Mouse (Mus musculus) heart, postnatal 4 days (tissue): ENCODE data around the gene Pnpla2. TPM values are rescaled to one million over a fixed set of nuclear protein-coding genes. Genes with fewer than 3 reads are reported as not detected.

Source experiments
- DNase-seq: peaks from one replicate; pipeline ENCODE4 v3.0.0; 2021
- total RNA-seq, 2 experiments: library from RNA; stranded (reverse); gene quantifications; 2 replicates each; pipeline ENCODE4 v1.2.3; 2021

Gene Pnpla2
- total RNA-seq, 2 experiments from 2014 or later = 118 to 127 TPM

DNA sequence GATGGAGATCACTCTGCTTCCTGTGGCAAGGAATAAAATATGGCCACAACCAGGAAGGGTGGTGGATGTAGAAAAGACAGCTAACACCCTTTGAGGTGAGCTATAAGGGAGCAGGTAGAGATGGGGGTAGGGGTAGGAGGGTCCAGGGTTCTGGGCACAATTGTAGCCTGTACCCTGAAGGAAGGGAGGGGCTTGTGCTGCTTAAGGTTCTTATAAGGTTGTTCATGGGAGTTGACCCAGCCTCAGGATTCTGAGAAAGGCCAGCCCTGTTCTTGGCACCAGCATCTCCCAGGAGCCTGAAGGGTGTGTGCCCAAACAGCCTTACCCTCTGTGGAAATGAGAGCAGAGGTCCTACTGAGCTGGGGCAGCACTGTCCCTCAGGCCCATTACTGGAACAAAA lies 3.1 kb upstream of the Pnpla2 start:
- peak; percentile 9 for DNase-seq

DNA sequence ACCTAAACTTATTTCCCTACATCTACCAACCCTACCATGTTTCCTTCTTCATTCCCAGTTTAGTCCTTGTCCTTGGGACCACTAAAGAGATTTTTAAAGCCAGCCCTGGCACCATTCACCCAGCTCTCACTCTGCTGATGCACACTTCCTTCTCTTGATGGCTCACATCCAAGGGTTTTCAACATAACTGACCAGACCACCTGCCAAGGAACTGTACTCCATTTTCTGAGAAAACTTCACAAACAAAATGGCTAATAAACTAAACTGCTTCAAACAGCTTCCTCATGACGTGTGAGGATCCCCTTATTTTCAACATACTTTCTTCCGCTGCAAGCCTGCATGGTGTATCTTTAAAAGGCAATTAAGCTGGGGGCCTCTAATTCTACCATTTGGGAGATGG lies 1.4 kb upstream of the Pnpla2 start:
- no peak for DNase-seq

- DNase-seq = peak; percentile 77
These were observed 764 bp downstream of the Pnpla2 start for GRCm38 (mm10) chr7:141455610-141456314.

DNA sequence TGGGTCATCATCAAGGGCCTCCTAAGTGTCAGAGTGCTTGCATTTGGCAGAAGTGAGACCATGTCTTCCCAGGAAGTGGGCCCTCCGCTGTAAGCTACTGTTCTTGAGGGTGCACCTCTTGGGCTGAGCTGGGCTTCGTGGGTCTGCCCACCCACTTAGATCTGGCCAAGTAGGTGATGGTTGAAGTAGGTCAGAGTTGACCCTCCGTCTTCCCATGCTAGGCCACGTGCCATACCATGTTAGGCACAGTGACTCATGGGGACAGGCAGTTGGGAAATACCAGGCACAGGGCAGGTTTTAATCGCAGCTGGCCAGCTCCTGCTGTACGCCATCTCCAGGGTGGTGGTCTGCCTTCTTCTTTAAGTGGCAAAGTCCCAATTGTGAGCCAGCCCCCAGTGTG lies 1.7 kb downstream of the Pnpla2 start:
- DNase-seq = no peak

- DNase-seq = no peak
These were observed 2.2 kb downstream of the Pnpla2 start for GRCm38 (mm10) chr7:141457236-141457635.

GRCm38 (mm10) chr7:141457986-141458660 lies 3.1 kb downstream of the Pnpla2 start:
- peak; percentile 73 for DNase-seq

DNA sequence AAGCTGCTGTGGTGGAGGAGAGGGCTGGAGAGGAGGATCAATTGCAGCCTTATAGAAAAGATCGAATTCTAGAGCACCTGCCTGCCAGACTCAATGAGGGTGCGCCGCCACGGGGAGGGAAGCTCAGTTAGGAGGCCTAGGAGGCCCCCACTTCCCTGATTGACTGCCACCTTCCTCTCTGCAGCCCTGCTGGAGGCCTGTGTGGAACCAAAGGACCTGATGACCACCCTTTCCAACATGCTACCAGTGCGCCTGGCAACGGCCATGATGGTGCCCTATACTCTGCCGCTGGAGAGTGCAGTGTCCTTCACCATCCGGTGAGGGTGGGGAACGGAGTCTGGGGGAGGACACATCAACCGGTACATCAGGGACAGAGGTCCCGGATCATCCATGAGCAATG lies 3.7 kb downstream of the Pnpla2 start:
- peak; percentile 14 for DNase-seq

GRCm38 (mm10) chr7:141459301-141459711 lies 4.3 kb downstream of the Pnpla2 start:
- peak; percentile 20 for DNase-seq

- no peak for DNase-seq
These were observed 5.0 kb downstream of the Pnpla2 start for GRCm38 (mm10) chr7:141460001-141460390.

DNA sequence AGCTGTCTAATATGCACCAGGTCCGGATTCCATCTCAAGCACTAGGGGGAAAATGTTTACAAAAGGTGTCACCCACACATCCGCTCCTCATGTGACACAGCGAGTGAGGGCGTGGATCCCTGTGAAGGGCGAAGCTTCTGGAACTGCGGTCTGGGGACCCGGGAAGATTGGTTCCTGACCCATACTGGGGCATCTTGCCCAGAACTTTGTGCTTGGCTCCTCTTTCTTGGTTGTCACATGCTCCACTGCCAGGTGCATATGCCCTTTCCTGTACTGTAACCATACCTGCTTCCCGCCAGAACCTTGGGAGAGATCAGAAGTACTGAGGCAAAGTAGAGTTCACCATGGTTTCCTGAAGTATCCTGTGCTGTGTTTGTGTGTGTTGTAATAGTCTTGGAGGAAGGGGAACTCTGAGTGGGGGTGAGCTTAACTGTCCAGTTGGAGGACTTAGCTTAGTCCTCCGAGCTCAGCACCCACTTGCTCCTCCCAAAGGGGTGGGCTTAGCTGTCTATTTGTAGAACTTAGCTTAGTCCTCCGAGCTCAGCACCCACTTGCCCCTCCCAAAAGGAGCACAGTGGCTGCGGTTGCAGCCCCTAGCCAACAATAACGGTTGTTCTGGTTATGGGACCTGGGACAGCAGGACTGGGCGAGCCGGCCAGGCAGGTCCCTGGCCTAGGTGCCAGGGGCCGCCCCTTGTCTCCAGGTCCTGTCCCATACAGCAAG lies 5.6 kb downstream of the Pnpla2 start, which contains the start of gene Cracr2b:
TSS of gene Cracr2b (plus strand) at position 704 of the 723 bp plus-strand sequence.
- DNase-seq = no peak

DNA sequence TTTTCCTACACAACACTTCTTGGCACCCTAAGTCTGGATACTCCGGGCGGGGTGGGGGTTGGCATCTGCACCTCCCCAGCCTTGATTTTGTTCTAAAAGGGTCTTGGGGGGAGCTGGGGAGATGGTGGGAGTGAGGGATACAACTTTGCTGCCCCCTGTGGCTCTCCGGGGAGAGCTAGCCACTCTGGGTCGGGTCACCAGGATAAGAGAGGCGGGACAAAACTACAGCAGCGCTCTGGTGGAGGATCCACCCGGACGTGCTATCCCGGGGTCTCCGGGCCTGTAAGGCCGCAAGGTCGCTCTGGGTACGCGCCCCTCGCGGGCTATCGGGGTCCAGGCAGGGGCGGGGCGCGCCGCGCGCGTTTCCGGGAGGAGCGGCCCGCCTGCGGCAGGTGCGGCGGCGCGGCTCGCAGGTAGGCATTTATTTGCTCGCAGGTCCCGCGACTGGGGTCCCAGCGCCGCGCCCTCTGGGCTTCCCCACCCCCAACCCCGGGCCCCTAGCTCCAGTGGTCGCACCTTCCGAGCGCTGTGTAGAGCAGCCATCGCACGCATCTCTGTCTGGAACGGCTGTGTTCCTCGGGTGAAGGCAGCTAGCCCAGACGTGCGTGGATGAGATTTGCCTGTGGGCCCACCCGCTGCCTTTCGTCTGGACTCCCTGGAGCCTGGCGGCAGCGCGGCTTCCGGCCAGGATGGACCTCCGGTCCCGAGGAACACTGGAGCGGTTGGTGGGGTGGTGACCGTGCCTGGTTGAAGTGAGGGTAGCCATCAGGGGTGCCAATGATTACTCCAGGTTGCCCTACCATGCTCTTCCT lies 6.7 kb downstream of the Pnpla2 start:
- peak; percentile 55 for DNase-seq

- no peak for DNase-seq
These were observed 7.4 kb downstream of the Pnpla2 start for GRCm38 (mm10) chr7:141462333-141462821.

DNA sequence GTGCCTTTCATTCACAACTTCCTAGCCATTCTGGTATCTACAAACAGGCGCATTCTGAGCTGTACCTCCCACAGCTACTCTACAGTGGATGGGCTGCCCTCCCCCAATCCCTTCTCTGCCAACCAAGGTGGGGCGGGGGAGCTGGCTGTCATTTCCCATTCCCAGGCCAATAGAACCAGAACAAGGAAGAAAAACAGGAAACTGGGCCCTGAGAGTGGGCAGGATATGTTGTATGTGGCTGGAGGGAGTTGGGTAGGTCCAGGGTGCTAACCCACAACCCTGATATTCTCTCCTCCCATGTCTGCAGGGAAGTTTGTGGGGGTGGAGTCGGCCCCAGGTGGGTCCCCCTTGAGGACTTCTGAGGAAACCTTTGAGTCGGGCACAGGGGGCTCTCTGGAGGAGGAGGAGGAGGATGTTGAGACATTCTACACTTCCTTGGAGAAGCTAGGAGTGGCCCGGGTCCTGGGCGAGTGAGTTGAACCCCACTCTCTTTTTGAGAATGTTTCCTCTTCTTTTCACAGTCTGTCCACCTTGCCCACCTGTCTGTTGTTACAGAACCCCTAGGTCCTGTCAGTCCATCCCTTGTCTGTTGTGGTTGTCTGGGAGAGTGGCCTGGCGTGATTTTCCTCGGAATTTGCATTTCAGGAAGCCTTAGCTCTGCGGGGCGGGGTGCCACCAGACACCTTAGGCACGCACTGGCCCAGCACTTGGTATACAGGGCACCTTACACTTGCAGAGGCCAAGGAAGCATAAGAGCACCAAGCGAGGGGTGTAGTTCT lies 9.0 kb downstream of the Pnpla2 start:
- DNase-seq = peak; percentile 73

DNA sequence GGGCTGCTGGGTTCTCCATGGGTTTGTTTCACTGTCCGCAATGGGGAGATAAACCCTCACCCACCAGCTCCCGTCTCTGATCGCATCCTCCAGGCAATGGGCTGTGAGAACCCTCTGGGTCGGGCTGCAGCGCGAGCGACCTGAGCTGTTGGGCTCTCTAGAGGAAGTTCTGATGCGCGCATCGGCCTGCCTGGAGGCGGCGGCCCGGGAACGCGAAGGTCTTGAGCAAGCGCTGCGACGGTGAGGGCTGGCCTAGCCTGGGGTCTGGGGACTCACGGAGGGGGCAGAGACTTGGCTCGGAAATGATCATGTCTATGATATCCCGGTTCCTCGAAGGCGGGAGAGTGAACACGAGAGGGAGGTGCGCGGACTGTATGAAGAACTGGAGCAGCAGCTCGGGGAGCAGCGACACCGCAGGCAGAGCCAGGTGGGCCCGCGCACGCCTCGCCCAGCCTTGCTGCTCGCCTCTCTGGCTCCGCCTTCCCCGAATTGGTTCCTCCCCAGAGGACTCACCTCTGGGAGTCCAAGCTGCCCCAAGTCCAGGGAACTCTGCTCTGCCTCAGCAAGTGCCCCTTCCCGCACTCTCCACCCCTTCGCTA lies 9.7 kb downstream of the Pnpla2 start:
- no peak for DNase-seq

GRCm38 (mm10) chr7:141465388-141466044 lies 10.5 kb downstream of the Pnpla2 start:
- DNase-seq = no peak

DNA sequence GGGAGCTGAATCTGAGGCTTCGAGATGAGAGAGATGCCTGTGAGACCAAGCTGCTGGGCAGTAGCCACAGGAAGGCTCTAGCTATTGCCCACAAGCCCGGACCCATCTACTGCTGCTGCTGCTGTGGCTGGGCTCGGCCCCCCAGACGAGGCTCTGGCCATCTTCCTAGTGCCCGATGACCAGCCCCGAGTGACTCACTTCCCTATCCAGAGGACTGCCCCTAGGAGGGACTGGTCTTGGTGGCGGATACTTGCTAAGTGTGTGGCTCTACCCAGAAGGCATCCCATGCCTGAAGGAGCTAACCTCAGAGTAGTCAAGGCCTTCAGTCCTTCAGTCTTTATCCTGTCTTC lies 11.0 kb downstream of the Pnpla2 start:
- no peak for DNase-seq

- no peak for DNase-seq
These were observed 11.7 kb downstream of the Pnpla2 start for GRCm38 (mm10) chr7:141466607-141467148.

- DNase-seq = peak; percentile 93
These were observed 12.4 kb downstream of the Pnpla2 start, which contains the start of gene Cd151 for GRCm38 (mm10) chr7:141467230-141468030. Cd151 (plus strand) TSS chr7:141467392.

DNA sequence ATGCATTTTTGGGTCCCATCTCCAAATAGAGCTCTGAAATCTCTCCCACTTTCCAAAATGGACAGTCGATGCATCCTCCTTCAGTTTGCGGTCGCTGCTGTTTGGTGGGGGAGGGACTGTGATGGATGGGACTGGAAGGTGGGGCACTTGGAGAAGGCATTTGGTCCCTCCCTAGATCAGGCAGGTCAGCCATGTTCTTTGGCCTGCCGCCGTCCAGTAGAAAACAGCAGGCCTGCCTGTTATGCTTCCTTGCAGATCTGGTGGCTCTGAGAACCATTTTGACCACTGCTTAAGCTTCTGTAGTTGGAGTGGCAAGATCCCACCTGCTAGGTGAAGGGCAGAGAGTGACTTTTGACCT lies 13.1 kb downstream of the Pnpla2 start:
- no peak for DNase-seq
